Mouse (Mus musculus) E14TG2a.4 (cell line): ENCODE measurements at regions not wholly inside any gene's neighbourhood (a gene's known extent, or its start where the extent isn't known, plus 50 kb on each side); places are given as distances from the start of the nearest gene placed in this dataset.

ENCODE experiments used
- H3K27me3 ChIP-seq: 2 replicates; pipeline ENCODE4 v1.6.1; 2014; ENCODE audit warnings: low read length, control low read depth; ENCODE audit not compliant: insufficient read depth
- H3K36me3 ChIP-seq: 2 replicates; pipeline ENCODE4 v1.6.1; 2014; ENCODE audit warnings: low read length, control low read depth; ENCODE audit not compliant: insufficient read depth
- H3K4me1 ChIP-seq: replicated peaks from 2 replicates; pipeline ENCODE4 v1.6.1; 2014; ENCODE audit warnings: low read depth, low read length, control low read depth
- H3K4me3 ChIP-seq: replicated peaks from 2 replicates; pipeline ENCODE4 v1.5.1; 2014; ENCODE audit warnings: mild to moderate bottlenecking, low read length
- H3K9me3 ChIP-seq: 2 replicates; pipeline ENCODE4 v1.6.1; 2014; ENCODE audit warnings: low read length, control low read depth
- CTCF ChIP-seq: conservative IDR thresholded peaks from 2 replicates; pipeline ENCODE4 v1.5.1; 2014; ENCODE audit warnings: low read length
- NANOG ChIP-seq: IDR thresholded peaks from 2 replicates; pipeline ENCODE4 v1.6.1; 2014; ENCODE audit warnings: borderline replicate concordance, low read length, mixed read lengths
- POU5F1 ChIP-seq: IDR thresholded peaks from 2 replicates; pipeline ENCODE4 v1.6.1; 2014; ENCODE audit warnings: low read length, borderline replicate concordance

GRCm38 (mm10) chr2:54237192-54237591 is 151.8 kb upstream of the Rprm start:
- Histone ChIP-seq H3K36me3 (no peaks in the 10 kb centered on the region), H3K4me1 (no peaks in the 10 kb centered on the region), H3K27me3 (no peaks in the 10 kb centered on the region), H3K9me3 (no peaks in the 10 kb centered on the region), H3K4me3 (no peak overlapping the region)
- TF ChIP-seq NANOG (no peak), POU5F1 (no peak), CTCF (no peak)

DNA sequence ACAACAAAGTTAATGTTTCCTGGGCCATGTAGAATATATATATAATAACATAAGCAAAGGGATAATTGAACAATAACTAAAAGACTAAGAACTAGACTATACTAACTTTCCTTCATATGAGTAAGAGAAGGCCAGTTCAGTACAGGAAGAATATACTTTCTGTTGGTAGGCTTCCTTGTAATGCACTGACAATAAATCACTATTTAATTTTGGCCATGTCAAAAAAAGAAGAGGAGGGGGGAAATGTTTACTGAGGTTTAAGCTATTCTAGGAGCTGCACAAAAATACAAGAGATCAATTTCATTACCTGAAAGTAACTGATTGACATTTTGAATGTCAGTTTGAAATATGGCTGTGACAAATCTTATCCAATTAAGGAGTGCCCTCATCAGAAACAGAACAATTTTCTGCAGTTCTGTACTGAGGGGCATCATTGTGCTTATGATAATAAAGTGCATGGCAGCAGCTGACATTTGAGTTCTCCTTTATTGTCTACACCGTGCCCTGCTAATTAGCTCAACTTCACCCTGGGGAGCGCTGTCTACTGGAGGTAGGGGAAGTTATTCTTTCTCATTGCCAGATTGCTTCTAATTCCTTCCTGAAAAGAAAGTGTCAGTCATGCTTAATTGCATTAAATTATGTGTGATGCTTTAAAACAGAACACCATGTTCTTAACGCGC is 171.2 kb upstream of the Galnt13 start:
- H3K4me1 ChIP-seq, result no peaks in the 10 kb centered on the region
- H3K9me3 ChIP-seq, result no peaks in the 10 kb centered on the region
- TF ChIP-seq CTCF (no peak), POU5F1 (no peak)
- H3K36me3 ChIP-seq, result no peaks in the 10 kb centered on the region
- no peak overlapping the region for H3K4me3 ChIP-seq
- H3K27me3 ChIP-seq, result no peaks in the 10 kb centered on the region

DNA sequence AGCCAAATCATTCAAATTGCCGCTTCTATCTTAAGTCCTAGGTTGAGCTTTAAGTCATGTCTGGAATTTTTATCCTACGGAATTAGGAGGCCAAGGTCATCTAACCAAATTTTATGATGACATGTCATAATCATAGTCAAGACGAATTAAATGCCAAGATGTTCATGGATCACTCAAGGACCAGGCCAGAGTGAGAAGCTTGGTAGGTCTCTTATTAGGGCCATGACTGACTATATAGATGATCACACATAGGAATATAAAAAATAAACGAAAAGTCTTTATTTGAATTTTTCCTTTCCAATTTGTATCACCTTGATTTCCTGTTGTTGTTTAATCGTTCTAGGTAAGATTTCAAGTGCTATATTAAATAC is 170.7 kb upstream of the Galnt13 start:
- TF ChIP-seq POU5F1 (no peak), NANOG (no peak), CTCF (no peak)
- Histone ChIP-seq H3K36me3 (no peaks in the 10 kb centered on the region), H3K4me3 (no peak overlapping the region), H3K9me3 (no peaks in the 10 kb centered on the region), H3K4me1 (no peaks in the 10 kb centered on the region), H3K27me3 (no peaks in the 10 kb centered on the region)

DNA sequence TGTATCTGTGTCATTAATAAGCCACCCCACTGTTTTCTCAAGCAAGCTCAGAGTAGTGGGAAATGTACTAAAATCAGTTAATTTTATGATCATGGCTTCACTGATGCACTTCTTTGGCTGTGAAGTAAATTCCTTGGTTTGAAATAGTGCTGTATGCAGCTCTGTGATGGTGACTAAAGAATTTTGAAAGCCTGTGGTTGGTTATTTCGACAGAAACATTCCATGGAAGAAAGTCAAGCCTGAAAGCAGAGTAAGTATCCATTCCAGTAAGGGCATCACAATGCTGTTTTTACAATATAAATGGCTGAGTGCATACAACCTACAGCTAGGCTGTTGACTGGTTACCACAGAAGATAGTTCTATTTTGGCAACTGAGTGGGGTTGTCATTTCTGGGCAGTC is 154.2 kb upstream of the Galnt13 start:
- H3K9me3 ChIP-seq, result no peaks in the 10 kb centered on the region
- TF ChIP-seq CTCF, result no peak
- TF ChIP-seq NANOG, result no peak
- TF ChIP-seq POU5F1, result no peak
- H3K4me3 ChIP-seq, result no peak overlapping the region
- H3K4me1 ChIP-seq, result no peaks in the 10 kb centered on the region
- no peaks in the 10 kb centered on the region for H3K36me3 ChIP-seq
- H3K27me3 ChIP-seq, result no peaks in the 10 kb centered on the region

DNA sequence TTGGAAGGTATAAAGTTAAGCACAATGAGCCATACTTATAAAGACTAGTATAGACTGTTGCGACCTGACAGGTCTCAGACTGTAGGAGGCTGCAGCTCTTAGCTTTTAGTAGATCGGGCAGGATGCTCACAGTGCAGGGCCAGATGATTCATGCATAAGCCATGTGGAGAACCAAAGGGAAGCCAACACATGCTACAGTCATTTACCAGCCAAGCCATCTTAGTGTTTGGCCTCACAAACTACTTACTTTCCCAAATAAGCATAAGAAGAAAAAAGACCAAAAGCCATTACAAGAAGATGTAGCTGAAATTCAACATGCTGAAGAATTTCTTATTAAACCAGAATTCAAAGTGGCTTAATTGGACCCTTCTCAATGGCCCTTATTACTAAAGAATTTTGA is 152.2 kb upstream of the Galnt13 start:
- no peak for TF ChIP-seq NANOG
- no peak for TF ChIP-seq POU5F1
- TF ChIP-seq CTCF, result no peak
- no peaks in the 10 kb centered on the region for H3K27me3 ChIP-seq
- no peaks in the 10 kb centered on the region for H3K36me3 ChIP-seq
- H3K9me3 ChIP-seq, result no peaks in the 10 kb centered on the region
- no peaks in the 10 kb centered on the region for H3K4me1 ChIP-seq
- H3K4me3 ChIP-seq, result no peak overlapping the region

DNA sequence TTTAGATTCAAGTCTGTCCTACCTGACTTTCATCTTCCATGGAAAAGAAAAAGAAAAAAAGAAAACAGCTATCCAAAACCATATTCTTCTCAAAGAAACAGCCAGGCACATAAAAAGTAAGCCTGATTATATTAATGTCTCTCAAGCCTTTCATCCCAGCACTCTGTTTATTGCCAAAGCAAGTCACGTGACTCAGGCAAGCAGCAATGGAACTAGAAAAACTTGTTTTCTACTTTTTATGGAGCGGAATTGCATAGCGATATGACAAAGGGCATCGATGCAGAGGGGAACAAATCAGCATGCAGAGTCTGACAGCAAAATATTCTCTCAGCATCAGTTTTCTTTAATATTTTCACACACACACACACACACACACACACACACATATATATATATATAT is 130.6 kb upstream of the Galnt13 start:
- no peak overlapping the region for H3K4me3 ChIP-seq
- H3K27me3 ChIP-seq, result no peaks in the 10 kb centered on the region

GRCm38 (mm10) chr2:54318559-54318958 is 117.6 kb upstream of the Galnt13 start:
- TF ChIP-seq POU5F1 (no peak), CTCF (no peak), NANOG (no peak)
- no peaks in the 10 kb centered on the region for H3K9me3 ChIP-seq

More for the DNA sequence above, 130.6 kb upstream of the Galnt13 start:
- no peaks in the 10 kb centered on the region for H3K36me3 ChIP-seq
- no peak for TF ChIP-seq CTCF
- TF ChIP-seq POU5F1, result no peak
- TF ChIP-seq NANOG, result no peak
- no peaks in the 10 kb centered on the region for H3K4me1 ChIP-seq
- peaks cover 37% of the 10 kb centered on the region for H3K9me3 ChIP-seq

DNA sequence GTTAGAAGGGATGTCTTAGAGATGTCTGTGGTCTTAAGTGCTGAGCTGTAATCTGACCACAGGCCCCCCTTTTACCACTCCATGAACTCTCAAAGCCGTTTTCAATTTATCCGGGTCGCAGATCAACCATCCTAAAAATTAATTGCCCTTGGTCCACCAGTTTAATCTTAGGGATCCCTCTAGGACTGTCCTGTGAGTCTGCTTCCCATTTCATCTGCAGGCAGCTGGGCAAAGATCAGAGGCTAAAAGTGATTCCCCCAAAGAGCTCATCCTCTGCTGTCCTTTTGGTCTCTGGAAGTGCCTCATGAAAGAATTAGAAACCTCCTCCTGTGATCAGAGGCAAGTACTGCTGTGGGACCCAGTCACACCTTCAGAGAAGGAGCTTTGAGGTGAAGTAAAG is 69.2 kb upstream of the Galnt13 start:
- Histone ChIP-seq H3K4me3 (peak overlapping the region; percentile 37; the same call in 1 of the 2 replicates), H3K9me3 (peaks cover 15% of the 10 kb centered on the region), H3K36me3 (no peaks in the 10 kb centered on the region), H3K4me1 (no peaks in the 10 kb centered on the region), H3K27me3 (no peaks in the 10 kb centered on the region)
- TF ChIP-seq POU5F1, result no peak
- no peak for TF ChIP-seq CTCF
- TF ChIP-seq NANOG, result no peak

More at GRCm38 (mm10) chr2:54318559-54318958, 117.6 kb upstream of the Galnt13 start:
- Histone ChIP-seq H3K36me3 (no peaks in the 10 kb centered on the region), H3K27me3 (no peaks in the 10 kb centered on the region), H3K4me3 (no peak overlapping the region), H3K4me1 (no peaks in the 10 kb centered on the region)

GRCm38 (mm10) chr2:54379279-54379678 is 56.8 kb upstream of the Galnt13 start:
- H3K9me3 ChIP-seq, result peaks cover 17% of the 10 kb centered on the region
- TF ChIP-seq CTCF (no peak), POU5F1 (no peak), NANOG (no peak)
- no peaks in the 10 kb centered on the region for H3K36me3 ChIP-seq
- no peak overlapping the region for H3K4me3 ChIP-seq
- no peaks in the 10 kb centered on the region for H3K27me3 ChIP-seq
- H3K4me1 ChIP-seq, result no peaks in the 10 kb centered on the region
